Mouse (Mus musculus): Measurements from ENCODE around the gene Trim8.

- no peak for TF ChIP-seq CTCF (IDR thresholded peaks at IDR 0.05)
- no peak for TF ChIP-seq POLR2A (IDR thresholded peaks at IDR 0.05; ENCODE audit: insufficient read depth, low read depth, low read length)
Measured at GRCm38 (mm10) chr19:46552496-46552895, 51.0 kb downstream of the Trim8 start.
